Mouse (Mus musculus) midbrain, embryonic 14.5 days (tissue): ENCODE measurements at regions not wholly inside any gene's neighbourhood (a gene's known extent, or its start where the extent isn't known, plus 50 kb on each side); places are given as distances from the start of the nearest gene placed in this dataset.

Experiments
- ATAC-seq: fragments of 200-750 bp; cut with Nextera tagmentation; 2 replicates; pipeline ENCODE4 v1.8.0; 2017; ENCODE audit warnings: moderate number of reproducible peaks, moderate library complexity; ENCODE audit not compliant: low FRiP score, low TSS enrichment
- DNase-seq: peaks from one replicate; pipeline ENCODE4 v3.0.0-alpha.2; 2015
- H3K27ac ChIP-seq: fragments of 300-500 bp; sonication (generic); replicated peaks from 2 replicates; pipeline ENCODE4 v1.5.1; 2014; ENCODE audit warnings: mild to moderate bottlenecking, low read depth, low read length, moderate library complexity
- H3K27me3 ChIP-seq: fragments of 300-500 bp; sonication (generic); 2 replicates; pipeline ENCODE4 v1.6.1; 2014; ENCODE audit warnings: low read length, control low read depth, mixed read lengths; ENCODE audit not compliant: control insufficient read depth, insufficient read depth
- H3K36me3 ChIP-seq: fragments of 300-500 bp; sonication (generic); 2 replicates; pipeline ENCODE4 v1.6.1; 2014; ENCODE audit warnings: low read length, control low read depth; ENCODE audit not compliant: control insufficient read depth, insufficient read depth
- H3K4me1 ChIP-seq: fragments of 300-500 bp; sonication (generic); 2 replicates; pipeline ENCODE4 v1.6.1; 2014; ENCODE audit warnings: mild to moderate bottlenecking, antibody characterized with exemption, low read length, control low read depth; ENCODE audit not compliant: control insufficient read depth, insufficient read depth
- H3K4me2 ChIP-seq: fragments of 300-500 bp; sonication (generic); 2 replicates; pipeline ENCODE4 v1.6.1; 2014; ENCODE audit warnings: mild to moderate bottlenecking, low read length, moderate library complexity
- H3K4me3 ChIP-seq: fragments of 300-500 bp; sonication (generic); replicated peaks from 2 replicates; pipeline ENCODE4 v1.5.1; 2014; ENCODE audit warnings: low read depth, low read length
- H3K9ac ChIP-seq: fragments of 300-500 bp; sonication (generic); replicated peaks from 2 replicates; pipeline ENCODE4 v1.6.1; 2014; ENCODE audit warnings: mild to moderate bottlenecking, low read length, moderate library complexity
- H3K9me3 ChIP-seq: fragments of 300-500 bp; sonication (generic); 2 replicates; pipeline ENCODE4 v1.6.1; 2016; ENCODE audit warnings: low read length, control low read depth, mixed read lengths; ENCODE audit not compliant: control insufficient read depth
- WGBS: fragments of 180-500 bp; shearing (Covaris S2); extraction: QIAGEN DNeasy Blood & Tissue Kit; methylation state at CpG from one replicate; pipeline ENCODE4 v1.1.7; 2014; 5-methylcytosine and 5-hydroxymethylcytosine counted together

- no peaks in the 10 kb centered on the region for H3K4me1 ChIP-seq
- H3K27me3 ChIP-seq = no peaks in the 10 kb centered on the region
- H3K4me2 ChIP-seq = no peak overlapping the region
- no peak overlapping the region for H3K9ac ChIP-seq
- DNase-seq (peak; percentile 45), ATAC-seq (no peak)
- H3K4me3 ChIP-seq = no peak overlapping the region
- H3K9me3 ChIP-seq = no peaks in the 10 kb centered on the region
- H3K36me3 ChIP-seq = no peaks in the 10 kb centered on the region
- 92% methylated on average over 1 of the region's 1 CpGs for WGBS
- H3K27ac ChIP-seq = no peak overlapping the region
These were observed 1122.8 kb upstream of the Slc10a2 start for GRCm38 (mm10) chr8:6227901-6228300.

DNA sequence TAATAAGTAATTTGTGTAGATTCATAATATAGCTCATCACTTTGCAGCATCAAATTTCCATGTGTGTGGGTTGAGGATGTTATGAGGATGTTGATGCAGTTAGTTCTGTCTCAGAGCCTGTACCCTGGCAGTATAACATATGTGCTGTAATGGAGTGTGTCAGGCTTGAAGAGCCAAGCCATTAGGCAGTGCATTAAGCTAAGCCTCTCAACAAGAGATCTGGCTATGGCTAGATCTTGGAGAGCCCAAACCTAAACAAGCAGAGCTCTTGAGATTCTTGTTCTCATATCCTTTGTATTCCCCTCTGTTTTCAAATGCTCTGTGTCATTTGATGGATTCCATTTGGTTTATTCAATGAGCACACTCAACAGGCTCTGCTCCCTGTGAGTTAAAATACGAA is 1120.0 kb upstream of the Slc10a2 start:
- no peak for DNase-seq
- no peak overlapping the region for H3K4me3 ChIP-seq
- no peaks in the 10 kb centered on the region for H3K27me3 ChIP-seq
- no peaks in the 10 kb centered on the region for H3K9me3 ChIP-seq
- H3K36me3 ChIP-seq = no peaks in the 10 kb centered on the region
- no peak overlapping the region for H3K27ac ChIP-seq
- ATAC-seq = no peak
- no peak overlapping the region for H3K4me2 ChIP-seq
- H3K9ac ChIP-seq = no peak overlapping the region
- WGBS = 90% methylated on average over 1 of the region's 1 CpGs
- no peaks in the 10 kb centered on the region for H3K4me1 ChIP-seq

GRCm38 (mm10) chr8:6207617-6208349 is 1102.6 kb upstream of the Slc10a2 start:
- Histone ChIP-seq H3K36me3 (no peaks in the 10 kb centered on the region), H3K27me3 (no peaks in the 10 kb centered on the region), H3K9ac (no peak overlapping the region), H3K9me3 (no peaks in the 10 kb centered on the region), H3K27ac (peak overlapping the region; percentile 61; the same call in 1 of the 2 replicates), H3K4me2 (no peak overlapping the region), H3K4me1 (peaks cover 5% of the 10 kb centered on the region; the same call in 1 of the 2 replicates), H3K4me3 (no peak overlapping the region)
- ATAC-seq = peak; percentile 62
- DNase-seq = peak; percentile 33
- 20% methylated on average over 2 of the region's 2 CpGs for WGBS

DNA sequence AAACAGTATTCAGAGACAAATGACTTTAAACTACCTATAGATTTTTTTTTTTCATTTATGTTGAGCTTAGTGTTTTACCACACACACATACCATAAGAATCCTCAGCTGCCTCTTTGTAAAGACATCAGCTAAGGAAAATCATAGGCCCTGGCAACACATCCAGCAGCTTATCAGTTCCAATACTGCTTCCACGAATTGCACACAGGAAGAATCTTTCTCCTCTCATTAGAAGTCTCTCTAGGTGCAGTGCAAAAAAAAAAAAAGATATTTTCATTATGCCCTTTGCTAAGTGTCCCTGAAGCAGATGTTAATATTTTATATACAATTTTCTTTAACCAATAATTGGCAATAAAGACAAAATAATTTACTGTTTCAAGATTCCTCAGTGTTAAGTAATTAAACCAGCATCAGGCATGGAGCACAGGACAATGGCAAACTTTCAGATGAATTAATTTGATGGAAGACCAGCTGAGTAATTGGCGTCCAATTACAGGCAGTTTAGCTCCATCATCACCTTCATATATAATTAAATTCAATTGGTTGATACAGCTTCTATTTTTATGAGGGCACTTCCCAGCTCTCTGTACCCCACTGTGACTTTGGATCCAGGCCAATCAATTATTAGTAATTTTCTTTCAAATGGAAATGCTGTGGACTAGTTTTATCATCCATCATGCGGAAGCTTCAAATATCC is 1099.0 kb upstream of the Slc10a2 start:
- WGBS = 54% methylated on average over 3 of the region's 3 CpGs
- H3K27me3 ChIP-seq = no peaks in the 10 kb centered on the region
- ATAC-seq = no peak
- H3K36me3 ChIP-seq = no peaks in the 10 kb centered on the region
- H3K9ac ChIP-seq = no peak overlapping the region
- H3K27ac ChIP-seq = no peak overlapping the region
- no peaks in the 10 kb centered on the region for H3K9me3 ChIP-seq
- DNase-seq = peak; percentile 33
- H3K4me2 ChIP-seq = no peak overlapping the region
- peaks cover 5% of the 10 kb centered on the region; the same call in 1 of the 2 replicates for H3K4me1 ChIP-seq
- no peak overlapping the region for H3K4me3 ChIP-seq

- ATAC-seq = no peak
- Histone ChIP-seq H3K27me3 (no peaks in the 10 kb centered on the region), H3K27ac (no peak overlapping the region)
These were observed 1086.3 kb upstream of the Slc10a2 start for GRCm38 (mm10) chr8:6191431-6191830.

GRCm38 (mm10) chr8:6188422-6188821 is 1083.3 kb upstream of the Slc10a2 start:
- 85% methylated on average over 2 of the region's 2 CpGs for WGBS
- Histone ChIP-seq H3K36me3 (no peaks in the 10 kb centered on the region), H3K4me2 (no peak overlapping the region), H3K9me3 (no peaks in the 10 kb centered on the region), H3K9ac (no peak overlapping the region), H3K4me1 (no peaks in the 10 kb centered on the region), H3K4me3 (no peak overlapping the region), H3K27ac (no peak overlapping the region), H3K27me3 (no peaks in the 10 kb centered on the region)
- DNase-seq (no peak), ATAC-seq (no peak)

More at GRCm38 (mm10) chr8:6191431-6191830, 1086.3 kb upstream of the Slc10a2 start:
- no peak overlapping the region for H3K4me2 ChIP-seq
- H3K4me1 ChIP-seq = no peaks in the 10 kb centered on the region
- no peak overlapping the region for H3K4me3 ChIP-seq
- no peak for DNase-seq
- H3K9me3 ChIP-seq = no peaks in the 10 kb centered on the region
- H3K9ac ChIP-seq = no peak overlapping the region
- 96% methylated on average over 2 of the region's 2 CpGs for WGBS
- H3K36me3 ChIP-seq = no peaks in the 10 kb centered on the region

GRCm38 (mm10) chr8:6186561-6186960 is 1081.4 kb upstream of the Slc10a2 start:
- Histone ChIP-seq H3K36me3 (no peaks in the 10 kb centered on the region), H3K4me2 (no peak overlapping the region), H3K27me3 (no peaks in the 10 kb centered on the region), H3K4me1 (no peaks in the 10 kb centered on the region), H3K9me3 (no peaks in the 10 kb centered on the region), H3K4me3 (no peak overlapping the region), H3K9ac (no peak overlapping the region), H3K27ac (no peak overlapping the region)
- 81% methylated on average over 1 of the region's 1 CpGs for WGBS
- DNase-seq = no peak
- ATAC-seq = no peak

- no peak overlapping the region for H3K9ac ChIP-seq
- WGBS = 88% methylated on average over 3 of the region's 3 CpGs
- H3K27ac ChIP-seq = no peak overlapping the region
- H3K9me3 ChIP-seq = no peaks in the 10 kb centered on the region
- H3K4me3 ChIP-seq = no peak overlapping the region
- no peaks in the 10 kb centered on the region for H3K4me1 ChIP-seq
- DNase-seq = no peak
- no peaks in the 10 kb centered on the region for H3K27me3 ChIP-seq
- no peaks in the 10 kb centered on the region for H3K36me3 ChIP-seq
- no peak overlapping the region for H3K4me2 ChIP-seq
- no peak for ATAC-seq
These were observed 1074.5 kb upstream of the Slc10a2 start for GRCm38 (mm10) chr8:6179602-6180001.

DNA sequence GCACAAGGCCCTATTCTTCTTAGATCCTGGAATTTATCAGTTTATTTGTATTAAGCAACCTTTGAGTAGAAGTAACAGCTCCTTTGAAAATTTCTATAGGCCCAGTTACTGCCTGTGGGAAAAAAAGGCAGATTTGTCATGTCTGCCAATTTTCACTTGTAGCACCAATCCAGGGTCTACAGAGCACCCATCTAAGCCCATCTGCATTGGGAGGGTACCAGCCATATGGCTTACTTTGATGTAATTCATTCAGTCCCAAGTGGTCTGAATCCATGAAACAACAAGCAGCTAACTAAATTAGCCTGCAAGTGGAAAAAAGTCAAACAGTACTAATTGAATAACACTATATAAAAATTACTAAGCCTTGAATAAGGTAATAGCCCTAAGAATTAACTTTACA is 1061.3 kb upstream of the Slc10a2 start:
- no peak overlapping the region for H3K9ac ChIP-seq
- no peak for ATAC-seq
- no peaks in the 10 kb centered on the region for H3K4me1 ChIP-seq
- no peaks in the 10 kb centered on the region for H3K9me3 ChIP-seq
- no peaks in the 10 kb centered on the region for H3K36me3 ChIP-seq
- no peak overlapping the region for H3K27ac ChIP-seq
- H3K27me3 ChIP-seq = no peaks in the 10 kb centered on the region
- H3K4me3 ChIP-seq = no peak overlapping the region
- no peak for DNase-seq
- no peak overlapping the region for H3K4me2 ChIP-seq
